Mouse (Mus musculus): ENCODE measurements around the gene Axin2. TPM values are rescaled to one million over a fixed set of nuclear protein-coding genes. Genes with fewer than 3 reads are reported as not detected.

Axin2 gene
- polyA plus RNA-seq, 1 experiment from 2014 or later, result 13.5 TPM

DNA sequence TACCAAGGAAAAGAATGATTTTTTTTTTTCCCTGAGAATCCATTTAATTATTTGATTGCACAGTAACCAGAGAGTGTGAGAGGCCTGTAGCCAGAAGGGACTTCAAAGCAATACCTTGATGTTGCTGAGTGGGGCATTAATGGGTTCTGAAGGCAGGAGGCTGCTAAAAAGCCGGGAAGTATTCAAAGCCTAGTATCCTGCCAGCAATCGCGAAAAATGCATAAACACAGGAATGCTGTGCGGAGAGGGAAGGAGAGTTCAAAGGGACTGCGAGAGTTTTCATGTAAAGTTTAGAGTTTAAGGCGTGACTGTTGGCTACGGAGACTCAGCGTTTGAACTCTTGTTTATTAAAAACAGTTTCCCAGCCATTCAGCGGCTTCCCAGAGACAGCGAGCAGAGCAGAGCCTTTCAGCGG, 41.5 kb downstream of the Axin2 start:
- Histone ChIP-seq H3K27me3 (replicated peaks) (no peaks in the 10 kb centered on the region), H3K27ac (peak overlapping the region; percentile 67), H3K4me3 (no peak overlapping the region), H3K9me3 (no peaks in the 10 kb centered on the region), H3K36me3 (replicated peaks) (no peaks in the 10 kb centered on the region), H3K4me1 (peaks cover 13% of the 10 kb centered on the region; the same call in 1 of the 2 replicates), H3K9ac (no peak overlapping the region), H3K4me2 (0 out of 2 replicates have a peak overlapping the region, but pooled peaks have one; percentile 8)
- WGBS, result 5% methylated on average over 11 of the region's 11 CpGs
- peak; percentile 50; the same call in 1 of the 2 replicates for ATAC-seq (replicated peaks)

- Histone ChIP-seq H3K27ac (no peak overlapping the region), H3K4me1 (peaks cover 13% of the 10 kb centered on the region; the same call in 1 of the 2 replicates), H3K9ac (no peak overlapping the region), H3K36me3 (replicated peaks) (no peaks in the 10 kb centered on the region), H3K27me3 (replicated peaks) (no peaks in the 10 kb centered on the region), H3K4me2 (no peak overlapping the region), H3K9me3 (no peaks in the 10 kb centered on the region), H3K4me3 (no peak overlapping the region)
- ATAC-seq (replicated peaks), result no peak
- 79% methylated on average over 15 of the region's 15 CpGs for WGBS
Measured at GRCm38 (mm10) chr11:108963476-108964232, 43.5 kb downstream of the Axin2 start.

DNA sequence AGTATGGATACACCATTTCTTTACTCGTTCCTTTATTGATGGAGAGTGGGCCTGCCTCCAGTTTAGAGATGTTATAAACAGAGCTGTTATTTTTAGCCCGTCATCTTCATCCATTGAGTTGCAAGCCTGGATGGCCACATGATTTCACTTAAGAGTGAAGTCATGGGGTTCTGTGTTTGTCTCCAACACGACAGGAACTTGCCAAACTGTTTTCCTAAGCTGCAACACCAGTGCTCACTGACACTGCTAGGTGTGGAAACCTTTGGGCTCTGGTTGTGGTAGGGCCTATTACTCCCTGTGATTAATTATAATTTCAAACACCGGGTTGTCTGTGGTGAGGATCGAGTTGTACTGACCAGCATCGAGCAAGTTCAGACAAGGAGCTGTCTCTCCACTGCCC, 45.6 kb downstream of the Axin2 start:
- H3K4me3 ChIP-seq, result no peak overlapping the region
- H3K9ac ChIP-seq, result no peak overlapping the region
- H3K4me2 ChIP-seq, result no peak overlapping the region
- no peaks in the 10 kb centered on the region for H3K27me3 ChIP-seq (replicated peaks)
- H3K27ac ChIP-seq, result no peak overlapping the region
- peaks cover 13% of the 10 kb centered on the region; the same call in 1 of the 2 replicates for H3K4me1 ChIP-seq
- H3K9me3 ChIP-seq, result no peaks in the 10 kb centered on the region
- 78% methylated on average over 6 of the region's 6 CpGs for WGBS
- no peak for ATAC-seq (replicated peaks)
- H3K36me3 ChIP-seq (replicated peaks), result no peaks in the 10 kb centered on the region

- Histone ChIP-seq H3K36me3 (replicated peaks) (no peaks in the 10 kb centered on the region), H3K9me3 (no peaks in the 10 kb centered on the region), H3K27me3 (replicated peaks) (no peaks in the 10 kb centered on the region), H3K4me1 (peaks cover 13% of the 10 kb centered on the region), H3K4me2 (no peak overlapping the region), H3K4me3 (no peak overlapping the region), H3K27ac (no peak overlapping the region), H3K9ac (no peak overlapping the region)
- 0 out of 2 replicates have a peak, but pooled peaks have one; percentile 39 for ATAC-seq (replicated peaks)
- WGBS, result 46% methylated on average over 4 of the region's 4 CpGs
Measured at GRCm38 (mm10) chr11:108973459-108973858, 53.3 kb downstream of the Axin2 start.

DNA sequence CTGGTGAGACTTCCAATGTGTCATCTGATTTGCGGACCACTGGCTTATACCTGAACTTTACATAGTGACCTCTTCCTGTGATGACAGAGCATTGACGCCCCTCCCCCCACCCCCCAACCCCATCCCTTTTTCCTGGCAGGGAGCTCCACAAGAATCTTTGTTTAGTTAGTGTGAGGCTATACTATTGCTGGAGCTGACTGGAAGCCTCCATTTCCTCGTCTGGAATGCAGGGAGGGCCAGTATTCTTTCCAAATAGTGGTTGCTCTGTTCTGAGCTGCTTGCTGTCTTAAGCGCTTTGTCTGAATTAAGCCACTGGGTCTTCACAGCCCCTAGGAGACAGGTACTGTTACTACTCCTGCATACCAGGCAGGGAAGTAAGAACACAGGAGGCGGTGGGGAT, 53.7 kb downstream of the Axin2 start:
- H3K4me3 ChIP-seq, result no peak overlapping the region
- H3K4me1 ChIP-seq, result peaks cover 13% of the 10 kb centered on the region
- H3K4me2 ChIP-seq, result no peak overlapping the region
- 55% methylated on average over 5 of the region's 5 CpGs for WGBS
- 0 out of 2 replicates have a peak overlapping the region, but pooled peaks have one; percentile 17 for H3K27ac ChIP-seq
- no peaks in the 10 kb centered on the region for H3K36me3 ChIP-seq (replicated peaks)
- H3K27me3 ChIP-seq (replicated peaks), result no peaks in the 10 kb centered on the region
- H3K9me3 ChIP-seq, result no peaks in the 10 kb centered on the region
- no peak for ATAC-seq (replicated peaks)
- H3K9ac ChIP-seq, result no peak overlapping the region

GRCm38 (mm10) chr11:108975583-108975982, 55.4 kb downstream of the Axin2 start:
- Histone ChIP-seq H3K9me3 (no peaks in the 10 kb centered on the region), H3K4me3 (no peak overlapping the region), H3K4me2 (no peak overlapping the region), H3K27ac (no peak overlapping the region), H3K9ac (no peak overlapping the region), H3K27me3 (replicated peaks) (no peaks in the 10 kb centered on the region), H3K4me1 (peaks cover 13% of the 10 kb centered on the region), H3K36me3 (replicated peaks) (no peaks in the 10 kb centered on the region)
- no peak for ATAC-seq (replicated peaks)
- WGBS, result 16% methylated on average over 11 of the region's 11 CpGs

GRCm38 (mm10) chr11:108980530-108980929, 60.4 kb downstream of the Axin2 start:
- no peak overlapping the region for H3K4me3 ChIP-seq
- 85% methylated on average over 12 of the region's 12 CpGs for WGBS
- ATAC-seq (replicated peaks), result no peak
- H3K27me3 ChIP-seq (replicated peaks), result no peaks in the 10 kb centered on the region
- H3K4me1 ChIP-seq, result peaks cover 4% of the 10 kb centered on the region
- H3K4me2 ChIP-seq, result no peak overlapping the region
- no peak overlapping the region for H3K9ac ChIP-seq
- H3K9me3 ChIP-seq, result no peaks in the 10 kb centered on the region
- H3K27ac ChIP-seq, result no peak overlapping the region
- H3K36me3 ChIP-seq (replicated peaks), result no peaks in the 10 kb centered on the region

- H3K27ac ChIP-seq, result no peak overlapping the region
- ATAC-seq (replicated peaks), result no peak
- no peak overlapping the region for H3K9ac ChIP-seq
- no peaks in the 10 kb centered on the region for H3K36me3 ChIP-seq (replicated peaks)
- 87% methylated on average over 8 of the region's 8 CpGs for WGBS
- no peaks in the 10 kb centered on the region for H3K27me3 ChIP-seq (replicated peaks)
- H3K4me2 ChIP-seq, result no peak overlapping the region
- no peak overlapping the region for H3K4me3 ChIP-seq
- H3K9me3 ChIP-seq, result no peaks in the 10 kb centered on the region
- H3K4me1 ChIP-seq, result no peaks in the 10 kb centered on the region
Measured at GRCm38 (mm10) chr11:108981012-108981411, 60.9 kb downstream of the Axin2 start.

DNA sequence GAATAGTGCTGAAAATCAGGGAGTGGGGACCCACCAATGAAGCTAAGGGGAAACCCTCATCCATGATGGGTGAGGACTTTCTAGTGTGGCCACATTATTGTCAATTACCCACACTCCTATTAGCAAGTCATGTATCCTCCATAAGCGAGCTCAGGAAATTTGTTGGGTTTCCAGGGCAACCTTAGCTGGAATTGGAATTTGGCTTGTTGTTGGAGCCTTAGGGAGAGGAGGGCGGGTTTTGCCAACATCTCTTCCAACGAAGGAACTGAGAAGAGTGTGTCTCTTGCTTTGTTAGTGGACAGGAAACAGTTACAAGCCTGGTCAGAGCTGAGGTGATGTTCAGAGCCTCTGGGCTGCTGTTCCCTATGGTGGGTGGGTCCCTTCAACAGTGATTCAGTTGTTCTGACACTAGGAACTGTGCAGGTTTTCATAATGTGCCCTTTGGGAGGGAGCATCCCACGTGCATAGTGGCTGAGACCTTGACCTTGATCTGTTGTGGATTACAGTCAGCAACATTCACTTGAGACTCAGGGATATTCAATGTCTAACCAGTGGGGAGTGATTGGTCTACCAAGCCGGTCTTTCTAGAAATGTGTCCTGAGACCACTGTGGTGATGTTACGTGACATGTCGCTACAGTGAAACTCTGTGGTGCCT, 63.4 kb downstream of the Axin2 start:
- Histone ChIP-seq H3K36me3 (replicated peaks) (no peaks in the 10 kb centered on the region), H3K4me2 (no peak overlapping the region), H3K4me1 (no peaks in the 10 kb centered on the region), H3K9ac (no peak overlapping the region), H3K27me3 (replicated peaks) (no peaks in the 10 kb centered on the region), H3K4me3 (no peak overlapping the region), H3K9me3 (no peaks in the 10 kb centered on the region), H3K27ac (no peak overlapping the region)
- ATAC-seq (replicated peaks), result no peak
- WGBS, result 60% methylated on average over 7 of the region's 7 CpGs

DNA sequence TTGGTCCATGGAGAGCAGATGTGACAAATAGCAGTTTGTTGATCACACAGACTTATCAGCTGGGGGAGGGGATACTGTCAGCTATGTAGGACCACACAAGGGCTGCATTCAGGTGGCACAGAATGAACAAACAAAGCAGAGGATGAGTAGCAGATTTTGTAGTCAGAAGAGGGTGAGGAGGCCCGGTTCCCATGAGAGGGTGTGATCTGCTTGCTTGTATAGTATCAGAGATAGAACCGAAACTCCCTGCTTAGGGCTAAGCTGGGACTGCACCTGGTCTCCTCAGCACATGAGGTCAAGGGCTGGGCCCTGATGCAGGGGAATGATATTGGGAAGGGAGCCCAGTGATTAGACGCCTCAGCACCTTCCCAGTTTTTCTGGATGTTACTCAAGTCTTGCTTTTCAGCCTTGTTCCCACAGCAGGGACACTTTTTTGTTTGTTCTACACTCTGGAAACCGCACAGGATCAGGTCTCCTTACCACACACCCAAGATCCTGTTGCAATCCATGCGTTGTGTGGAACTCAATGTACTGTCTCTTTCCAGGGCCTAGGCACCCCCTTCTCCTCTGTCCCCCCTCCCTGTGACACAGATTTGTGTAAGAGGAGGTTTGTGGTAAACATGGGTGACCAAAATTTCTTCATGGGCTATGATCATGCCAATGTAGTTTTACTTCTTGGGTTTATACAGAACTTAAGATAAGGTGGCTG, 64.7 kb downstream of the Axin2 start:
- Histone ChIP-seq H3K4me1 (no peaks in the 10 kb centered on the region), H3K27ac (no peak overlapping the region), H3K4me2 (no peak overlapping the region), H3K9ac (no peak overlapping the region), H3K27me3 (replicated peaks) (no peaks in the 10 kb centered on the region), H3K4me3 (no peak overlapping the region), H3K9me3 (no peaks in the 10 kb centered on the region), H3K36me3 (replicated peaks) (no peaks in the 10 kb centered on the region)
- WGBS, result 68% methylated on average over 5 of the region's 5 CpGs
- ATAC-seq (replicated peaks), result no peak

- no peak overlapping the region for H3K4me3 ChIP-seq
- no peak overlapping the region for H3K4me2 ChIP-seq
- H3K9me3 ChIP-seq, result no peaks in the 10 kb centered on the region
- no peaks in the 10 kb centered on the region for H3K36me3 ChIP-seq (replicated peaks)
- H3K9ac ChIP-seq, result no peak overlapping the region
- no peaks in the 10 kb centered on the region for H3K4me1 ChIP-seq
- ATAC-seq (replicated peaks), result no peak
- WGBS, result 71% methylated on average over 7 of the region's 7 CpGs
- H3K27ac ChIP-seq, result no peak overlapping the region
- no peaks in the 10 kb centered on the region for H3K27me3 ChIP-seq (replicated peaks)
Measured at GRCm38 (mm10) chr11:108985836-108986235, 65.7 kb downstream of the Axin2 start.

GRCm38 (mm10) chr11:108987226-108987625, 67.1 kb downstream of the Axin2 start:
- ATAC-seq (replicated peaks), result no peak

More at GRCm38 (mm10) chr11:108987226-108987625, 67.1 kb downstream of the Axin2 start:
- H3K9ac ChIP-seq, result no peak overlapping the region
- H3K36me3 ChIP-seq (replicated peaks), result no peaks in the 10 kb centered on the region
- no peak overlapping the region for H3K4me2 ChIP-seq
- H3K4me3 ChIP-seq, result no peak overlapping the region
- no peak overlapping the region for H3K27ac ChIP-seq
- WGBS, result 90% methylated on average over 3 of the region's 3 CpGs
- H3K4me1 ChIP-seq, result no peaks in the 10 kb centered on the region
- no peaks in the 10 kb centered on the region for H3K27me3 ChIP-seq (replicated peaks)
- no peaks in the 10 kb centered on the region for H3K9me3 ChIP-seq
